Mouse (Mus musculus): Measurements from ENCODE around the gene Hist1h4m.

DNA sequence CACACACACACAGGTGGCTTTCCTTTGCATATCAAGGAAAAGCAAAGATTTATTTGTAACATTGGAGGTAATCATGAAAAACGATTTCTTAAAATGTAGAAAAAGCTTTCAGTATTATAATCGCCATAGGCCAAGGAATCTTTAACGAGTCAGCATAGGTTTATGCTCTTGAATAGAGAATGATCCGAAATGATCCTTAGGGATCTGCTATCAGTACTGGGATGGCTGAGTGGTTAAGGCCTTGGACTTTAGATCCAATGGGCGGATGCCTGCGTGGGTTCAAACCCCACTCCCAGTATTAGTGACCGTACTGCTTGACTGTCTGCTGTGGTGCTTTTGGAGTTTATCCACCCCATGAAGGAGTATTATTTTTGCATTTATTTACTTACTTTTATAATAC, 16.0 kb upstream of the Hist1h4m start:
- TF ChIP-seq POLR2A (IDR thresholded peaks at IDR 0.05; ENCODE audit: control insufficient read depth, extremely low read depth, insufficient read depth, low read length, poor library complexity) (no peak), CTCF (IDR thresholded peaks at IDR 0.05; ENCODE audit: borderline replicate concordance, control insufficient read depth, extremely low read depth, insufficient read depth, low read length, poor library complexity) (no peak)

Data from thymus, adult 2 months (tissue).